Mouse (Mus musculus) gastrocnemius, postnatal 4 days (tissue): ENCODE measurements around the gene Vmn1r129. TPM values are rescaled to one million over a fixed set of nuclear protein-coding genes. Genes with fewer than 3 reads are reported as not detected.
"Not testable (repeated sequence)": the region's sequence is repeated elsewhere in the genome, so short reads cannot be mapped to it uniquely, and the experiment has no call there.

Source experiments
- DNase-seq, 2 experiments: peaks; one replicate each; pipeline ENCODE4 v3.0.0; 2021 to 2022; ENCODE audit warnings: low spot score in 2 of 2, mixed read lengths in 2 of 2
- long read RNA-seq, 2 experiments: library from polyadenylated mRNA; stranded (forward); transcript quantifications; one replicate each; pipeline ENCODE4 v2.0.0; 2021
- total RNA-seq, 2 experiments: library from RNA; stranded (reverse); gene quantifications; 2 replicates each; pipeline ENCODE4 v1.2.3; 2021

Vmn1r129 gene
- not detected for total RNA-seq
- long read RNA-seq, experiment 1: 0 reads
- long read RNA-seq, experiment 2: 0 reads

DNA sequence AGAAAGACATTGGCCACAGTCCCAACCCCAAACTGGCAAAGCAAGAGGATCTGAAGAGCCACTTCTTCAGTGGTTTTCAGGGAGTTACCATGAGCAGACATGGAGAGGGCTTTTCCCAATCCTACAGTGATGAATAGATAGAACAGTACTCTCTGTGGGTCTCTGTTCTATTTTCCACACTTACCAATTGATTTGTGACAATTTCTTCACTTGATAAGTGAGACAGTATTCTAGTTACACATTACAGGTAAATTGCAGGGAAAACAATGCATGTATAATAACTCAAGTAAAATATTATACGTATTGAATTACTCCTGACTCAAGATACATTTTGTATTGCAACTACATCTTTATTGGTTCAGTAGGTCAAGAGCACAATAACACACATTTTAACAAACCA is at the start of gene Vmn1r129:
Vmn1r129 (minus strand) TSS at position 101 of the 400 bp plus-strand sequence.
- not testable (repeated sequence) for DNase-seq

DNA sequence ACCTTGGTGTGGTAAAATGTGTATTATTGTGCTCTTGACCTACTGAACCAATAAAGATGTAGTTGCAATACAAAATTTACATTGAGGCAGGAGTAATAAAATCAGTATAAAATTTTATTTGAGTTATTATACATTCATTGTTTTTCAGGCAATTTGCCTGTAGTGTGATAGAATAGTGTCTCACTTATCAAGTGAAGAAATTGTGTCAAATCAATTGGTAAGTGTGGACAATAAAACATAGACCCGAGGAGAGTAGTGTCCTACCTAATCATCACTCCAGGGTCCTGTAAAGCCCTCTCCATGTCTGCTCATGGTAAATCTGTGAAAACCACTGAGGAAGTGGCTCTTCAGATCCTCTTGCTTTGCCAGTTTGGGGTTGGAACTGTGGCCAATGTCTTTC is 12.0 kb downstream of the Vmn1r129 start, which contains the start of gene Vmn1r128:
Vmn1r128 (plus strand) TSS at position 301 of the 400 bp plus-strand sequence.
- not testable (repeated sequence) for DNase-seq

- DNase-seq: not testable (repeated sequence)
These were observed 41.3 kb downstream of the Vmn1r129 start, which contains the start of gene Vmn1r127 for GRCm38 (mm10) chr7:21319761-21320160. TSS of gene Vmn1r127 (minus strand) at chr7:21319861.

Other genes starting within 250 kb of the Vmn1r129 start
- not detected for gene Vmn1r122, start 227.2 kb downstream of the Vmn1r129 start, total RNA-seq
- gene Vmn1r123, start 199.1 kb downstream of the Vmn1r129 start, total RNA-seq: not detected
- gene Gm5157, start 170.9 kb downstream of the Vmn1r129 start, total RNA-seq: not detected
- gene Vmn1r124, start 100.7 kb downstream of the Vmn1r129 start, total RNA-seq: not detected
- gene Vmn1r125, start 89.1 kb downstream of the Vmn1r129 start, total RNA-seq: not detected
- gene Vmn1r126, start 59.8 kb downstream of the Vmn1r129 start, total RNA-seq: not detected
- gene Vmn1r127, start 41.4 kb downstream of the Vmn1r129 start, total RNA-seq: not detected
- gene Vmn1r128, start 11.9 kb downstream of the Vmn1r129 start, total RNA-seq: not detected
- not detected for gene Gm6882, start 71.5 kb upstream of the Vmn1r129 start, total RNA-seq
- not detected for gene Vmn1r130, start 150.5 kb upstream of the Vmn1r129 start, total RNA-seq
- gene Vmn1r131, start 184.8 kb upstream of the Vmn1r129 start, total RNA-seq: not detected